Mouse (Mus musculus): ENCODE data around the gene Fkbp14.

The Fkbp14 gene

GRCm38 (mm10) chr6:54597208-54597607 lies at the start of gene Fkbp14:
TSS of gene Fkbp14 (minus strand) at chr6:54597308.
- no peak for DNase-seq (ENCODE audit: low spot score in 2 of 2)

GRCm38 (mm10) chr6:54643181-54643580 lies 46.1 kb upstream of the Fkbp14 start:
- no peak for DNase-seq (ENCODE audit: low spot score in 2 of 2)

- peak in 1 of 2 experiments; percentile 49 for DNase-seq (ENCODE audit: low spot score in 2 of 2)
Measured at GRCm38 (mm10) chr6:54641953-54642352, 44.8 kb upstream of the Fkbp14 start.

GRCm38 (mm10) chr6:54639877-54640276 lies 42.8 kb upstream of the Fkbp14 start:
- no peak for DNase-seq (ENCODE audit: low spot score in 2 of 2)

GRCm38 (mm10) chr6:54631462-54631861 lies 34.4 kb upstream of the Fkbp14 start:
- peak in 1 of 2 experiments; percentile 45 for DNase-seq (ENCODE audit: low spot score in 2 of 2)

DNA sequence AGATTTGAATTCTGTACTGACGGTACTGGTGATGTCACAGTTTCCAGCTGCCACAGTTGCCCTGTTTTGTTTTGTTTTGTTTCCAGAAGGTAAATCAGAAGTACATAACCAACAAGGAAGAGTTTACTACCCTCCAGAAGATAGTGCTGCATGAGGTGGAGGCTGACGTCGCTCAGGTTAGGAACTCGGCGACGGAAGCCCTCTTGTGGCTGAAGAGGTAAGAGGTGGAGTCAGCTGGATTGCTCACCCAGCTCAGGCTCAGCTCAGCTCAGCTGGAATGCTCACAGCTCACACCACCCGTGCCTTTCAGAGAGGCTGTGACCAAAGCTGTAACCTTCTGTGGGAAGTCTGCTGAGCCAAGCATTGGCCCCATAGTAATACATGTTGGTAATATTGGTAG lies 32.6 kb upstream of the Fkbp14 start:
- no peak for DNase-seq (ENCODE audit: low spot score in 2 of 2)

DNA sequence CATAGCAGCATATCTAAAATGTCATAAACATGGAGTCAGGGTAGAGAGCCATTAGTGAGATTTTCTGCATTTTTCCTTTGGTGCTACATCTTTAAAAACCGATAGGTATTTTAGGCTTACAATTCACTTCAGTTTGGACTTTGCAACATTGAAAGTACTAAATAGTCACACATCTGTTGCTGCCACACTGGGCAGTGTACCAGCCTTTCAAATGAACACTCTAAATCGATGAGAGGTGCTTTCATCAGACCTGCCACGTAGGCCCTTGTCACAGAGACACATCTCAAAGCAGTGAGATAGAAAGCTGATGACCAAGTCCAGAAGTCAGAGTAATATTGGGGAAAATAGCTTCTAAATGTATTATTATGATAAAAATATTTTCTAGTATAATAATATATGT lies 31.3 kb upstream of the Fkbp14 start:
- DNase-seq (ENCODE audit: low spot score in 2 of 2): no peak

- DNase-seq (ENCODE audit: low spot score in 2 of 2): no peak
Measured at GRCm38 (mm10) chr6:54620357-54620756, 23.2 kb upstream of the Fkbp14 start.

DNA sequence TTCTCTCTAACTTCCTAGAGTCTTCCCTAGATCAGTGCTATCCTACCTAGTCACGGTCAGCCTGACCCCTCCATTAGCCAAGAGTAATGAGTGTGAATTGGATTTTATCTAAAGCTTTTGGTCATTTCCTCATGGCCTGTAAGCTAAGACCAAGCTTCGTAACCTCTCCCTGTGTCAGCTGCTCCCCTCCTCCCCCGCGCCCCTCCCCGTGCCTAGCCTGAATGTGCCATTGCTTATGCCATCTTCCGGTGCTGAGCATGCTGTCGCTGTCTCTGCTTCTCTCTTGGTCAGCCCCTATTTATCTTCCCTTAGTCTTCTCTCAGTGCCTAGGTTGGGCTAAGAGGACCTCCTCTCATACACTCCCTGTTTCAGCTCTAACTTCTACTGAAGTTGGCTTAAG lies 22.4 kb upstream of the Fkbp14 start:
- no peak for DNase-seq (ENCODE audit: low spot score in 2 of 2)

- no peak for DNase-seq (ENCODE audit: low spot score in 2 of 2)
Measured at GRCm38 (mm10) chr6:54617363-54617762, 20.3 kb upstream of the Fkbp14 start.

- no peak for DNase-seq (ENCODE audit: low spot score in 2 of 2)
Measured at GRCm38 (mm10) chr6:54606241-54606640, 9.1 kb upstream of the Fkbp14 start.

- no peak for DNase-seq (ENCODE audit: low spot score in 2 of 2)
Measured at GRCm38 (mm10) chr6:54604001-54604715, 7.0 kb upstream of the Fkbp14 start.

GRCm38 (mm10) chr6:54602891-54603290 lies 5.8 kb upstream of the Fkbp14 start:
- DNase-seq (ENCODE audit: low spot score in 2 of 2): no peak

- DNase-seq (ENCODE audit: low spot score in 2 of 2): no peak
Measured at GRCm38 (mm10) chr6:54600681-54601347, 3.7 kb upstream of the Fkbp14 start.

DNA sequence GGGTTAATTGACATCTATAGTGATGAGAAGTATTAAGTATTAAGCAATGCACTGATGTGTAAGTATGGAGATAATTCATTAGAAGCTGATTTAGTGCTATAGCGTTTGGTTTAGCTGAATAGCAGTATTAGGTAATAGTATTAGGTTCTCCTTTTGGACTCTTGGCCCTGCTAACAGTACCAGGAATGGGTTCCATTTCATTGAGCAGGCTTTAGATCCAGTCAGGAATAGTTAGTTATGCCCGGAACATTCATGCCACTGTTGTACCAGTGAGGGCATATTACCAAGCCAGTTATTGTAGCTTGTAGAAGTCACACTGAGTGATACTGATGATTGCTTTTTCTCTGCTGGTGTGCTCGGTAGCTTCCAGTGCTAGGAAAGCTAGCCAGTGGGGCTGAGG lies 603 bp upstream of the Fkbp14 start:
- no peak for DNase-seq (ENCODE audit: low spot score in 2 of 2)

DNA sequence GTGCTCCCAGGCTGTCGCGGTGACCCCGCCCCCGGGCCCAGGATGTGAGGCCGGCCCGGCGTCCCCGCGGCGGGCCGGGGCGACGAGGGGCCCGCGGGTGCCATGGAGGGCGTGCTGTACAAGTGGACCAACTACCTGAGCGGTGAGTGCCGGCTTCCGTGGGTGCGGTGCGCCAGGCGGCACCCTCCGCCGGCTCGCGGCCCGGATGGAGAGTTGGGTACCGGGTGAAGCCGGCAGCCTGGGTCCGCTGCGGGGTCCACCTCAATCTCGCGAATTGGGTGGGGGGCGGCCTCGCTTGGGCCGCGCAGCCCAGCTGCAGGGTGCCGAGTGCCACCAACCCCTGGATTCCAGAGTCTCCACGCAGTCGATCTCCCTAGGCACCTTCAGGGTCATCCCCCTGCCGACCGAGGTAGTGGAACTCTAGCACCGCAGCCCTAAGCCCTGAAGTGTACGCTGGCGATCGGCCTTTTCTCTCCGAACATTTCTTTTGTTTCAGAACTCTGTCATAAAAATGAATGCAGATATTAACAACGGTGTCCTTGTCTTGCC lies 1.7 kb downstream of the Fkbp14 start:
- DNase-seq (ENCODE audit: low spot score in 2 of 2): no peak

DNA sequence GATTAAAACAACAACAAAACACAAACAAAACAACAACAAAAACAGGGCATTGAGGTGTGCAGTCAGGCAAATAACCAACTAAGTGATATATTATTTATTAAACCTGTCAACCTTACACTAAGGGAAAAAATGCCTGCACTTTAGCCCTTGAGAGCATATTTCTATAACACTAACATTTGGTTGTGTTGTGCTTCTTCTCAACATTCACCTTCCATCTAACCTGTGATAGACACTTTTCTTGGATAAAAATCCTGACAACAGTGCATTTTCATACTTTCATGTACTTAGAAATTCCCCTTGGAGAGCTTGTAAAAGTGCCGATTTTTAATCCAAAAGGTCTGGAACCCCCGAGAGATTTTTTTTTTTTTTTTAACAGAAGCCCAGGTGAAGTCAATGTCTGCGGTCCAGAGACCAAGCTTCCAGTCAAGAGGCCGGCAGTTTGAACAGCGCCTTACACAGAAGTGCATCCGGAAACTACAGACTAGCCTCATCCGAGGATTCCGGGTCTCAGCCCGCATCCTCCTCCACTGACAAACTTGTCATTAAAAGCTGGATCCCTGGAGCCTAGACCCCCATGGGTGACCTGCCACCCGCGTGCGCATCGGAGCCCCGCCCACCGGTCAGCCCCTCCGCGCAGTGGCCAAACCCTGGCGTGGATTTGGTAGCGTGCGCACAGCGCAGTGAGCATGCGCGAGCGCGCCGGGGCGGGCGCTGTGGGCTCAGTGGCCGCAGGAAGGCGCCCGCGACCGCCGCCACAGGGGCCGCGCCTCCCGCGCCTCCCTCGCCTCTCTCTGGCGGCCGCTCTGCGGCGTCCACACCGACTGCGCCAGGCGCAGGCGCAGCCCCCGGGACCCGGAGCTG lies 2.4 kb downstream of the Fkbp14 start, which contains the start of gene Plekha8:
Gene Plekha8 (plus strand): TSS at position 643 of the 861 bp plus-strand sequence.
- DNase-seq (ENCODE audit: low spot score in 2 of 2): peak; percentile 91 to 92

- no peak for DNase-seq (ENCODE audit: low spot score in 2 of 2)
Measured at GRCm38 (mm10) chr6:54593766-54594468, 3.2 kb downstream of the Fkbp14 start.

DNA sequence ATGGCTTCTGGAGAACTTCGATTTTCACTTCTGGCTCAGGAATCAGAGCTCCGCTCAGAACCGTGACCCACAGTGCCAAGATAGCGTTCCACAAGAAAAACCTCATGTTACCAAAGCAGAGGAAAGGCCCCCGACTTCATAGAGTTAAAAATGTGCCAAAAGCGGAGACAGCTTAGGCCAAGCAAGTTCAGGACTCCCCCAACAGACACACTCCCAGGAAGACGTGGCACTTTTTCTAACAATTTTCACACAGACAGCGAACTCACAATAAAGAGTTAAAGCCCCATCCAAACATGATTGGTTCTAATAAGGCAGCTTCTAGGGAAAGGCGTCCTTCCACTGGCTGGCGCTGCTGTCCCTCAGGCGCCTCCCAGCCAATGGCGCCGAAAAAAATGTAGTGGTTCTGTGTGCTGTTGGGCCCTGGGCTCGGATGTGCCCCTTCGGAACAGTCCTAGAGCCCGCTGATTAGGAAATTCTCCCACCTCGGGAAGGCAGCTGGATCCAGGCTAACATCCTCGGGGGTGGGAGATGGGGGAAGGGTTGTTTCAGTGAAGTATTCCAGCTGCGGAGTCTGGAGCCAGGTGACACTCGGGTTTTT lies 4.1 kb downstream of the Fkbp14 start:
- peak; percentile 93 to 96 for DNase-seq (ENCODE audit: low spot score in 2 of 2)

DNA sequence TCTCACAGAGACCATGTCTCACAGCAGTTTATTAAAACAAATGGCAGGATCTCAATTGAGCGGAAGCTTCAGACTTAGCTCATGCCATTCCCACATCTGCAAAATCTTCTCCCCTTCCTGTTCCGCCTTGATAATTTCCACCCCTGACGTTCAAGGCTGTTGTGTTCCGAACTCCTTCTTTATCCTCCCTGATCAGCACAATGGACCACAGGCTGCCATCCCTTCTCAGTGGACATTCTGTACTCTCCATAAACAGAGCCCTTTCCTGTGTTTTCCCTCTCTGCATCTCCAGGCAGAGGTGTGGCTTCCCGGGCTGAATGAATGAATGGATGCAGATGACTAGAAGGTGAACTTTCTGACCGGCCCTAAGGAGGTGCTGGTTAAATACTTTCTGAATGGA lies 5.3 kb downstream of the Fkbp14 start:
- no peak for DNase-seq (ENCODE audit: low spot score in 2 of 2)

DNA sequence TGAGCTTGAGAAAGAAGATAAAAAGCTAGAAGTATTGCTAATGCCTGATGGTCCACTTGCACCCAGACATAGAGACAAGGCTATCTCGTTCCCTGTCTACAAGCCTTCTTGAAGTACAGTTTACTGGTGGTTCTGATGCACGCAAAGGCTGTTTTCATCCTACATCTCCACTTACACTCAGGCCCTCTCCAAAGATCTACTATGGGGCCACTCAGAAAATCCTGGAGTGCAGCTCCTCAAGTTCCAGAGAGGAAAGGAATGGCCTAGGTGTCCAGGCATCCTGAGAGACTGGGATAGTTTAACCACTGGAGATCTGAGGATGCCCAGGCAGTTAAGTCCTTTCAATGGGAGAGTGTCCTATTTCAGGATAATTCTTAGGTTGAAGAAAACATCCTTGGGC lies 6.4 kb downstream of the Fkbp14 start:
- DNase-seq (ENCODE audit: low spot score in 2 of 2): no peak

Measured in frontal cortex, postnatal 36 days (tissue).